Mouse (Mus musculus): Measurements from ENCODE around the gene Ptprh.

DNA sequence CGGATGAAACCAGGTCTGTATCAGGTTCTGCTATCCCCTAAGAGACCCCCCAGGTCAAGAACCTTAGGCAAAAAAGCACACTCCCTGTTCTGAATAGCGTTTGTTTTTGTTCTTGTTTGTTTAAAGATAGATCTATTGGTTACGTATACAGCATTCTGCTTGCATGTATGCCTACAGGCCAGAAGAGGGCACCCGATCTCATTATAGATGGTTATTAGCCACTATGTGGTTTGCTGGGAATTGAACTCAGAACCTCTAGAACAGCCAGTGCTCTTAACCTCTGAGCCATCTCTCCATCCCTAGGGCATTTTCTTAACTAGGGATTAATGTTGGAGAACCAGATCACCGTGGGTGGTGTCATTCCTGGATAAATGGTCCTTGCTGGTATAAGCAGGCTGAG lies 62.5 kb downstream of the Ptprh start:
- no peak for TF ChIP-seq POLR2A (IDR thresholded peaks at IDR 0.05; ENCODE audit: insufficient read depth, low read length)
- TF ChIP-seq EP300 (IDR thresholded peaks at IDR 0.05; ENCODE audit: insufficient read depth, low read depth, low read length), result no peak
- no peak for TF ChIP-seq CTCF (IDR thresholded peaks at IDR 0.05; ENCODE audit: low read depth, low read length)
